Comparison of ENCODE assay signal across 15 mouse cellular contexts in genomic region chr2:180185686-180186085, GRCm38 (mm10).
"Had no signal": no experiment of that assay in that cellular context is flagged by ENCODE, and none has a peak within 500 bp of the region (broad histone marks: within the 10 kb centered on the region; RNA-seq: fewer than 3 reads in every experiment).

No protein-coding gene starts in this region.

- H3K27ac ChIP-seq: kidney, embryonic 15.5 days; layer of hippocampus, adult 2 months; limb, embryonic 15.5 days; liver, embryonic 12.5 days; midbrain, embryonic 15.5 days; neural tube, embryonic 15.5 days; stomach, postnatal 0 days had no signal

- H3K4me1 ChIP-seq: kidney, embryonic 15.5 days; limb, embryonic 15.5 days; liver, embryonic 12.5 days; midbrain, embryonic 15.5 days; neural tube, embryonic 15.5 days had no signal

- H3K27me3 ChIP-seq: kidney, embryonic 15.5 days; limb, embryonic 15.5 days; liver, embryonic 12.5 days; midbrain, embryonic 15.5 days; neural tube, embryonic 15.5 days had no signal

- H3K4me3 ChIP-seq: kidney, embryonic 15.5 days; layer of hippocampus, adult 2 months; limb, embryonic 15.5 days; liver, embryonic 12.5 days; midbrain, embryonic 15.5 days; neural tube, embryonic 15.5 days had no signal

- DNase-seq: kidney, adult 18-20 months; kidney, postnatal 4 days; lung, embryonic 14.5 days; lung, postnatal 10 days; lung, postnatal 4 days; right cerebral cortex, adult 18-20 months; right cerebral cortex, postnatal 25 days; thymus, postnatal 4 days had no signal
